Mouse (Mus musculus) forebrain, embryonic 12.5 days (tissue): Measurements from ENCODE around the gene Cfap43. TPM values are rescaled to one million over a fixed set of nuclear protein-coding genes. Genes with fewer than 3 reads are reported as not detected.
A peak's percentile ranks its signal among the peaks of the same experiment; 100 is the strongest.

ENCODE experiments used
- ATAC-seq: fragments of 200-750 bp; cut with Nextera tagmentation; 2 replicates; pipeline ENCODE4 v1.8.0; 2017; ENCODE audit warnings: moderate TSS enrichment; ENCODE audit not compliant: low FRiP score
- H3K27ac ChIP-seq: fragments of 300-500 bp; sonication (generic); 2 replicates; pipeline ENCODE4 v1.5.1; 2016; ENCODE audit warnings: mild to moderate bottlenecking
- H3K27me3 ChIP-seq: fragments of 300-500 bp; sonication (generic); 2 replicates; pipeline ENCODE4 v1.6.1; 2016; ENCODE audit warnings: mild to moderate bottlenecking
- H3K36me3 ChIP-seq: fragments of 300-500 bp; sonication (generic); replicated peaks from 2 replicates; pipeline ENCODE4 v1.6.1; 2016; ENCODE audit warnings: mild to moderate bottlenecking
- H3K4me1 ChIP-seq: fragments of 300-500 bp; sonication (generic); 2 replicates; pipeline ENCODE4 v1.6.1; 2016
- H3K4me2 ChIP-seq: fragments of 300-500 bp; sonication (generic); 2 replicates; pipeline ENCODE4 v1.6.1; 2016; ENCODE audit warnings: mild to moderate bottlenecking, moderate library complexity
- H3K4me3 ChIP-seq: fragments of 300-500 bp; sonication (generic); replicated peaks from 2 replicates; pipeline ENCODE4 v1.5.1; 2016; ENCODE audit warnings: mild to moderate bottlenecking
- H3K9ac ChIP-seq: fragments of 300-500 bp; sonication (generic); 2 replicates; pipeline ENCODE4 v1.6.1; 2016; ENCODE audit warnings: mild to moderate bottlenecking
- H3K9me3 ChIP-seq: fragments of 300-500 bp; sonication (generic); 2 replicates; pipeline ENCODE4 v1.6.1; 2016
- WGBS: fragments of 180-500 bp; shearing (Covaris S2); methylation state at CpG from one replicate; pipeline ENCODE4 v1.1.7; 2016; 5-methylcytosine and 5-hydroxymethylcytosine counted together
- polyA plus RNA-seq: library from polyadenylated mRNA; unstranded; fragments of >200 nt; fragmentation: Nextera tagmentation; extraction: Ambion mirVana; gene quantifications from 2 replicates; pipeline ENCODE4 v1.2.1, GENCODE M21; 2016

Cfap43 gene
- polyA plus RNA-seq, 1 experiment from 2014 or later, result 0.37 TPM

- Histone ChIP-seq H3K9ac (no peak overlapping the region), H3K4me2 (no peak overlapping the region), H3K27me3 (no peaks in the 10 kb centered on the region), H3K36me3 (no peaks in the 10 kb centered on the region), H3K4me3 (no peak overlapping the region), H3K27ac (no peak overlapping the region), H3K4me1 (peaks cover 13% of the 10 kb centered on the region), H3K9me3 (no peaks in the 10 kb centered on the region)
- ATAC-seq, result no peak
- 27% methylated on average over 5 of the region's 5 CpGs for WGBS
Observed at GRCm38 (mm10) chr19:47750391-47750790, 168.7 kb downstream of the Cfap43 start.

GRCm38 (mm10) chr19:47748950-47749349 lies 170.1 kb downstream of the Cfap43 start:
- H3K4me2 ChIP-seq, result no peak overlapping the region
- no peak overlapping the region for H3K4me3 ChIP-seq
- no peaks in the 10 kb centered on the region for H3K36me3 ChIP-seq
- no peak for ATAC-seq
- H3K4me1 ChIP-seq, result peaks cover 13% of the 10 kb centered on the region
- no peaks in the 10 kb centered on the region for H3K9me3 ChIP-seq
- 79% methylated on average over 2 of the region's 2 CpGs for WGBS
- no peak overlapping the region for H3K27ac ChIP-seq
- H3K27me3 ChIP-seq, result no peaks in the 10 kb centered on the region
- H3K9ac ChIP-seq, result no peak overlapping the region

GRCm38 (mm10) chr19:47747072-47747471 lies 172.0 kb downstream of the Cfap43 start:
- no peak for ATAC-seq
- Histone ChIP-seq H3K9me3 (no peaks in the 10 kb centered on the region), H3K36me3 (no peaks in the 10 kb centered on the region), H3K27ac (no peak overlapping the region), H3K4me1 (peaks cover 13% of the 10 kb centered on the region), H3K27me3 (no peaks in the 10 kb centered on the region), H3K4me3 (no peak overlapping the region), H3K9ac (no peak overlapping the region), H3K4me2 (no peak overlapping the region)
- 97% methylated on average over 2 of the region's 2 CpGs for WGBS

GRCm38 (mm10) chr19:47731931-47732330 lies 187.2 kb downstream of the Cfap43 start:
- Histone ChIP-seq H3K36me3 (peaks cover 39% of the 10 kb centered on the region), H3K9ac (peak overlapping the region; percentile 83), H3K4me2 (peak overlapping the region; percentile 54), H3K27me3 (no peaks in the 10 kb centered on the region), H3K4me3 (peak overlapping the region; percentile 72), H3K9me3 (no peaks in the 10 kb centered on the region), H3K4me1 (peaks cover 15% of the 10 kb centered on the region), H3K27ac (peak overlapping the region; percentile 97)
- WGBS, result 4% methylated on average over 13 of the region's 15 CpGs
- ATAC-seq, result 0 out of 2 replicates have a peak, but pooled peaks have one; percentile 31

- no peaks in the 10 kb centered on the region for H3K9me3 ChIP-seq
Observed at GRCm38 (mm10) chr19:47731071-47731881, 187.8 kb downstream of the Cfap43 start, which contains the start of gene Sfr1. Gene Sfr1 (plus strand): TSS chr19:47731682.

GRCm38 (mm10) chr19:47730691-47731070 lies 188.4 kb downstream of the Cfap43 start:
- WGBS, result under 1% methylated on average over 12 of the region's 12 CpGs
- Histone ChIP-seq H3K4me1 (peaks cover 15% of the 10 kb centered on the region), H3K4me3 (peak overlapping the region; percentile 72), H3K4me2 (peak overlapping the region; percentile 73), H3K36me3 (peaks cover 29% of the 10 kb centered on the region), H3K27ac (peak overlapping the region; percentile 97), H3K27me3 (no peaks in the 10 kb centered on the region), H3K9ac (peak overlapping the region; percentile 83), H3K9me3 (no peaks in the 10 kb centered on the region)
- peak; percentile 71 for ATAC-seq

More at GRCm38 (mm10) chr19:47731071-47731881, 187.8 kb downstream of the Cfap43 start, which contains the start of gene Sfr1:
- WGBS, result under 1% methylated on average over 69 of the region's 72 CpGs
- H3K4me3 ChIP-seq, result peak within 1 kb of the TSS; percentile 72
- H3K4me1 ChIP-seq, result peaks cover 15% of the 10 kb centered on the region
- peak within 1 kb of the TSS; percentile 83 for H3K9ac ChIP-seq
- H3K36me3 ChIP-seq, result peaks cover 35% of the 10 kb centered on the region
- peak within 1 kb of the TSS; percentile 73 for H3K4me2 ChIP-seq
- peak; percentile 97 for ATAC-seq
- peak within 1 kb of the TSS; percentile 97 for H3K27ac ChIP-seq
- no peaks in the 10 kb centered on the region for H3K27me3 ChIP-seq

- WGBS, result 55% methylated on average over 7 of the region's 7 CpGs
- Histone ChIP-seq H3K4me1 (peaks cover 11% of the 10 kb centered on the region), H3K4me2 (no peak overlapping the region), H3K9ac (no peak overlapping the region), H3K4me3 (no peak overlapping the region), H3K9me3 (no peaks in the 10 kb centered on the region), H3K27me3 (no peaks in the 10 kb centered on the region), H3K36me3 (no peaks in the 10 kb centered on the region), H3K27ac (0 out of 2 replicates have a peak overlapping the region, but pooled peaks have one; percentile 38)
- no peak for ATAC-seq
Observed at GRCm38 (mm10) chr19:47725643-47726140, 193.4 kb downstream of the Cfap43 start.

GRCm38 (mm10) chr19:47724903-47725302 lies 194.2 kb downstream of the Cfap43 start:
- no peak overlapping the region for H3K4me2 ChIP-seq
- no peaks in the 10 kb centered on the region for H3K27me3 ChIP-seq
- no peak overlapping the region for H3K9ac ChIP-seq
- H3K9me3 ChIP-seq, result no peaks in the 10 kb centered on the region
- peaks cover 3% of the 10 kb centered on the region; the same call in 1 of the 2 replicates for H3K4me1 ChIP-seq
- H3K4me3 ChIP-seq, result no peak overlapping the region
- no peaks in the 10 kb centered on the region for H3K36me3 ChIP-seq
- no peak for ATAC-seq
- H3K27ac ChIP-seq, result no peak overlapping the region
- WGBS, result 84% methylated on average over 4 of the region's 4 CpGs

GRCm38 (mm10) chr19:47722471-47722870 lies 196.6 kb downstream of the Cfap43 start:
- Histone ChIP-seq H3K36me3 (no peaks in the 10 kb centered on the region), H3K9me3 (no peaks in the 10 kb centered on the region), H3K4me2 (no peak overlapping the region), H3K27ac (no peak overlapping the region), H3K9ac (no peak overlapping the region), H3K4me3 (no peak overlapping the region), H3K4me1 (no peaks in the 10 kb centered on the region), H3K27me3 (no peaks in the 10 kb centered on the region)
- no peak for ATAC-seq
- 84% methylated on average over 6 of the region's 6 CpGs for WGBS

- Histone ChIP-seq H3K4me2 (no peak overlapping the region), H3K9ac (no peak overlapping the region), H3K4me3 (no peak overlapping the region), H3K27me3 (no peaks in the 10 kb centered on the region), H3K4me1 (no peaks in the 10 kb centered on the region), H3K36me3 (no peaks in the 10 kb centered on the region), H3K27ac (no peak overlapping the region), H3K9me3 (no peaks in the 10 kb centered on the region)
- no peak for ATAC-seq
- 88% methylated on average over 3 of the region's 3 CpGs for WGBS
Observed at GRCm38 (mm10) chr19:47719147-47719546, 199.9 kb downstream of the Cfap43 start.

GRCm38 (mm10) chr19:47716144-47716543 lies 202.9 kb downstream of the Cfap43 start:
- WGBS, result 65% methylated on average over 2 of the region's 2 CpGs
- Histone ChIP-seq H3K4me1 (no peaks in the 10 kb centered on the region), H3K4me2 (no peak overlapping the region), H3K36me3 (no peaks in the 10 kb centered on the region), H3K9ac (no peak overlapping the region), H3K27ac (no peak overlapping the region), H3K27me3 (no peaks in the 10 kb centered on the region), H3K4me3 (no peak overlapping the region), H3K9me3 (no peaks in the 10 kb centered on the region)
- no peak for ATAC-seq

GRCm38 (mm10) chr19:47713457-47713856 lies 205.6 kb downstream of the Cfap43 start:
- Histone ChIP-seq H3K9ac (no peak overlapping the region), H3K4me1 (no peaks in the 10 kb centered on the region), H3K27ac (no peak overlapping the region), H3K4me2 (no peak overlapping the region), H3K9me3 (no peaks in the 10 kb centered on the region), H3K27me3 (no peaks in the 10 kb centered on the region), H3K4me3 (no peak overlapping the region), H3K36me3 (no peaks in the 10 kb centered on the region)
- WGBS, result 83% methylated on average over 9 of the region's 9 CpGs
- ATAC-seq, result no peak
